ENCODE assay signal across 25 mouse cellular contexts in genomic region chr1:62909126-62909525, GRCm38 (mm10).
DNase-seq lines count a peak whose midpoint lies in the region; TF ChIP-seq lines count a peak whose summit lies in the region.
"Had no signal": no experiment of that assay in that cellular context is flagged by ENCODE, and none has a peak within 500 bp of the region (broad histone marks: within the 10 kb centered on the region; RNA-seq: fewer than 3 reads in every experiment).

No protein-coding gene starts in this region.

- H3K4me1 ChIP-seq in embryonic facial prominence, embryonic 10.5 days: peaks cover 49% of the 10 kb centered on the region
- H3K4me1 ChIP-seq: liver, embryonic 12.5 days; stomach, embryonic 15.5 days had no signal

- H3K27ac ChIP-seq in layer of hippocampus, adult 2 months: peak overlapping the region; percentile 87
- peak overlapping the region; percentile 59 for H3K27ac ChIP-seq in embryonic facial prominence, embryonic 10.5 days (replicated peaks)
- H3K27ac ChIP-seq: forebrain, embryonic 15.5 days; kidney, postnatal 0 days; left cerebral cortex, adult 2 months; limb, embryonic 13.5 days; liver, embryonic 12.5 days; stomach, embryonic 15.5 days had no signal

- no peaks in the 10 kb centered on the region for H3K27me3 ChIP-seq in embryonic facial prominence, embryonic 10.5 days (replicated peaks; ENCODE audit: low read depth, poor library complexity, severe bottlenecking)
- H3K27me3 ChIP-seq: forebrain, embryonic 15.5 days; hindbrain, embryonic 13.5 days; limb, embryonic 13.5 days; liver, embryonic 12.5 days; stomach, embryonic 15.5 days had no signal

- H3K4me3 ChIP-seq in layer of hippocampus, adult 2 months: no peak overlapping the region
- H3K4me3 ChIP-seq in embryonic facial prominence, embryonic 10.5 days: no peak overlapping the region
- H3K4me3 ChIP-seq: forebrain, embryonic 10.5 days; forebrain, embryonic 15.5 days; hindbrain, embryonic 13.5 days; left cerebral cortex, adult 2 months; limb, embryonic 13.5 days; liver, embryonic 12.5 days; megakaryocyte, embryonic 14.5 days; stomach, embryonic 15.5 days had no signal

- no peak for TF ChIP-seq CTCF in layer of hippocampus, adult 2 months (conservative IDR thresholded peaks at IDR 0.05)

- no peaks in the 10 kb centered on the region for H3K36me3 ChIP-seq in embryonic facial prominence, embryonic 10.5 days (replicated peaks)
- H3K36me3 ChIP-seq: forebrain, embryonic 10.5 days; forebrain, embryonic 15.5 days; hindbrain, embryonic 13.5 days; limb, embryonic 13.5 days; liver, embryonic 12.5 days; stomach, embryonic 15.5 days had no signal

- 79% methylated on average over 5 of the region's 5 CpGs for WGBS in embryonic facial prominence, embryonic 10.5 days

- no peaks in the 10 kb centered on the region for H3K9me3 ChIP-seq in embryonic facial prominence, embryonic 10.5 days
- H3K9me3 ChIP-seq: forebrain, embryonic 10.5 days; forebrain, embryonic 15.5 days; limb, embryonic 13.5 days; liver, embryonic 12.5 days; stomach, embryonic 15.5 days had no signal

- no peak for DNase-seq in layer of hippocampus, adult 2 months (ENCODE audit: low spot score in 2 of 2)
- no peak for DNase-seq in layer of hippocampus, postnatal 25 days (ENCODE audit: extremely low spot score in 1 of 2, low spot score in 1 of 2)
- peak; percentile 20 for DNase-seq in cerebellum, adult 9-10 months
- DNase-seq in embryonic facial prominence, embryonic 10.5 days (ENCODE audit: low spot score): peak; percentile 8
- DNase-seq in urinary bladder, postnatal 36 days (ENCODE audit: low spot score in 2 of 2): no peak
- no peak for DNase-seq in spleen, postnatal 10 days (ENCODE audit: low spot score in 2 of 2)
- no peak for DNase-seq in kidney, postnatal 10 days
- DNase-seq: adrenal gland, adult 2 months; B cell, adult 2 months; gastrocnemius, postnatal 25 days; heart, adult 18-20 months; heart, postnatal 36 days; kidney, adult 8-10 months; lung, adult 18-20 months; lung, postnatal 4 days; midbrain, embryonic 14.5 days had no signal

Comparison
In these comparisons a context has a peak if more than half of its experiments do, and no peak if none do; other contexts are left out.
1. DNase-seq: peak in cerebellum, adult 9-10 months (single experiment) and embryonic facial prominence, embryonic 10.5 days (single experiment); none in layer of hippocampus, adult 2 months (0 of 2), layer of hippocampus, postnatal 25 days (0 of 2), urinary bladder, postnatal 36 days (0 of 2), spleen, postnatal 10 days (0 of 2) and kidney, postnatal 10 days (single experiment).